Mouse (Mus musculus) intestine, embryonic 15.5 days (tissue): ENCODE measurements around the gene Nfkb1. TPM values are rescaled to one million over a fixed set of nuclear protein-coding genes. Genes with fewer than 3 reads are reported as not detected.

Experiments used
- ATAC-seq: fragments of 200-750 bp; cut with Nextera tagmentation; 2 replicates; pipeline ENCODE4 v1.8.0; 2017; ENCODE audit warnings: moderate TSS enrichment, moderate library complexity
- H3K27ac ChIP-seq: fragments of 300-500 bp; sonication (generic); 2 replicates; pipeline ENCODE4 v1.5.1; 2015; ENCODE audit warnings: mild to moderate bottlenecking, inconsistent platforms
- H3K27me3 ChIP-seq: fragments of 300-500 bp; sonication (generic); replicated peaks from 2 replicates; pipeline ENCODE4 v1.6.1; 2015; ENCODE audit warnings: inconsistent platforms
- H3K36me3 ChIP-seq: fragments of 300-500 bp; sonication (generic); 2 replicates; pipeline ENCODE4 v1.6.1; 2015; ENCODE audit warnings: inconsistent platforms
- H3K4me1 ChIP-seq: fragments of 300-500 bp; sonication (generic); replicated peaks from 2 replicates; pipeline ENCODE4 v1.6.1; 2015; ENCODE audit warnings: inconsistent platforms
- H3K4me2 ChIP-seq: fragments of 300-500 bp; sonication (generic); replicated peaks from 2 replicates; pipeline ENCODE4 v1.6.1; 2015; ENCODE audit warnings: mild to moderate bottlenecking, inconsistent platforms
- H3K4me3 ChIP-seq: fragments of 300-500 bp; sonication (generic); replicated peaks from 2 replicates; pipeline ENCODE4 v1.5.1; 2015; ENCODE audit warnings: inconsistent platforms
- H3K9ac ChIP-seq: fragments of 300-500 bp; sonication (generic); 2 replicates; pipeline ENCODE4 v1.6.1; 2015; ENCODE audit warnings: inconsistent platforms
- H3K9me3 ChIP-seq: fragments of 300-500 bp; sonication (generic); 2 replicates; pipeline ENCODE4 v1.6.1; 2016; ENCODE audit warnings: inconsistent platforms
- WGBS: fragments of 180-500 bp; shearing (Covaris S2); methylation state at CpG from one replicate; pipeline ENCODE4 v1.1.7; 2015; 5-methylcytosine and 5-hydroxymethylcytosine counted together
- polyA plus RNA-seq: library from polyadenylated mRNA; unstranded; fragments of >200 nt; fragmentation: Nextera tagmentation; extraction: Ambion mirVana; gene quantifications from 2 replicates; pipeline ENCODE4 v1.2.1, GENCODE M21; 2015

Gene Nfkb1
- polyA plus RNA-seq: 19.7 and 20.6 TPM in 2 replicates

DNA sequence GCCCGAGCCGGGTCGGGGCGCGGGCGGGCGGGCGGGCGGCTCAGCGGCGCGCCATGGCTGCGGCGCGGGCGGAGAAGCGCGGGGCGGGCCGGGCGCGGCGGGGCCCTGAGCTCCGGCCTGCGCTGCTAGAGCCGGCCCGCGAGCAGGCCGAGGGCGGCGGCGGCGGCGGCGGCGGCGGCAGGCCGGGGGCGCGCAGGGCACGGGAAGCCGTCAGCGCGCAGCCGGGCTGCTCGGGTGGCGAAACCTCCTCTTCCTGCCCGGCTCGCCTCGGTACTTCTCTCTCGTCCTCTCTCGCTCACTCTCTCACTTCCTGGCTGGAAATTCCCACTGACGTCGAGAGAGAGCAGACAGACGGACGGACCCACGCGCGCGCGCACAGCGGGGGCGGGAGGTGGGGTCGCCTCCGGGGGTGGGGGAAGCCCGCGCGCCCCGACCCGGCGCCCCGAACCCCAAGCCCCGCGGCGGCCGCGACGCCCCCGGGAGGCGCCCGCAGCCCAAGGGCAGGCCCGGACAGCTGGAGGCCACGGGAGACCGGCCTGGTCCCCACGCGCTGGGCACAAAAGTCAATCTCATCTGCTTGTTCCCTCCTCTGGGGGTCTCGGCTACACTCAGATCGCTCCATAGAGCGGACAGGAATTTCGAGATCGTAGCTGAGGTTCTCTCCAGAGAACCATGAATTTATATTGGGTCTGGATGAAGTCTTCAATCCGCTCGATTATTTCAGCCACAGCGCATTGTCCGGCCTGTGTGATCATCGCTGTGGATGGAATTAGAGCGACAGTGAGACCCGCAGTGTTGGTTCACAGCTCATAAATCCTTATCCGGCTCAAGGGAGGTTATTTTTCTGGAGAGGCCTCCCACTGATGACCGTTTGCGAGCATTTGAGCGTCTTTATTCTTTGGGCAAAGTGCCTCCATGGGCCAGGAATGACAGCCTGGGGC lies at the start of gene Nfkb1:
Gene Nfkb1 (minus strand): TSS at position 357 of the 941 bp plus-strand sequence.
- H3K9me3 ChIP-seq: no peaks in the 10 kb centered on the region
- H3K36me3 ChIP-seq: no peaks in the 10 kb centered on the region
- H3K4me3 ChIP-seq: peak within 1 kb of the TSS; percentile 86
- H3K27ac ChIP-seq: peak within 1 kb of the TSS; percentile 94
- H3K9ac ChIP-seq: peak within 1 kb of the TSS; percentile 98
- peaks cover 23% of the 10 kb centered on the region for H3K4me1 ChIP-seq
- WGBS: under 1% methylated on average over 96 of the region's 102 CpGs
- H3K4me2 ChIP-seq: peak within 1 kb of the TSS; percentile 85
- H3K27me3 ChIP-seq: no peaks in the 10 kb centered on the region
- ATAC-seq: peak; percentile 89

GRCm38 (mm10) chr3:135740711-135741110 lies 49.4 kb upstream of the Nfkb1 start:
- H3K4me1 ChIP-seq: no peaks in the 10 kb centered on the region
- H3K4me3 ChIP-seq: no peak overlapping the region
- no peaks in the 10 kb centered on the region for H3K36me3 ChIP-seq
- no peak for ATAC-seq
- 83% methylated on average over 8 of the region's 8 CpGs for WGBS
- H3K27ac ChIP-seq: no peak overlapping the region
- no peak overlapping the region for H3K9ac ChIP-seq
- H3K27me3 ChIP-seq: no peaks in the 10 kb centered on the region
- no peak overlapping the region for H3K4me2 ChIP-seq
- no peaks in the 10 kb centered on the region for H3K9me3 ChIP-seq

DNA sequence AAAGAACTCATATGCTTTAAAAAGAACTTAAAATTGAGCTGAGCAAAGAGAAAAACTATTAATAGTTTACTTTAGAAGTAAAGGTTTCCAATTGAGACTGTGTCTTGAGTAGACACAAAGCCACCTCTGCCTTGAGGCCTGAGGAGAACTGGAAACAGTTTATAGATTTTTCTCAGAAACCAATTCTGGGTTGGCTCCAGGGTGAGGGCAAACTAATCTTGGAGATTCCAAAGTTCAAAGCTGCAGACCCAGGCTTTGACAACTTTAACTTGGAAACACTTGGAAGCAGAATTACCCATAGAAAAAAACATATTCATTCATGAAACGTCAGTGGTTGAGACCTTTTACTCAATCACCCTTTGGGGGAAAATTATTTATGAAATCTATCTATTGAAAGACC lies 43.4 kb upstream of the Nfkb1 start:
- H3K9ac ChIP-seq: no peak overlapping the region
- ATAC-seq: no peak
- H3K27ac ChIP-seq: no peak overlapping the region
- no peaks in the 10 kb centered on the region for H3K9me3 ChIP-seq
- WGBS: 77% methylated on average over 1 of the region's 1 CpGs
- no peak overlapping the region for H3K4me2 ChIP-seq
- H3K4me1 ChIP-seq: no peaks in the 10 kb centered on the region
- no peaks in the 10 kb centered on the region for H3K36me3 ChIP-seq
- no peaks in the 10 kb centered on the region for H3K27me3 ChIP-seq
- no peak overlapping the region for H3K4me3 ChIP-seq

DNA sequence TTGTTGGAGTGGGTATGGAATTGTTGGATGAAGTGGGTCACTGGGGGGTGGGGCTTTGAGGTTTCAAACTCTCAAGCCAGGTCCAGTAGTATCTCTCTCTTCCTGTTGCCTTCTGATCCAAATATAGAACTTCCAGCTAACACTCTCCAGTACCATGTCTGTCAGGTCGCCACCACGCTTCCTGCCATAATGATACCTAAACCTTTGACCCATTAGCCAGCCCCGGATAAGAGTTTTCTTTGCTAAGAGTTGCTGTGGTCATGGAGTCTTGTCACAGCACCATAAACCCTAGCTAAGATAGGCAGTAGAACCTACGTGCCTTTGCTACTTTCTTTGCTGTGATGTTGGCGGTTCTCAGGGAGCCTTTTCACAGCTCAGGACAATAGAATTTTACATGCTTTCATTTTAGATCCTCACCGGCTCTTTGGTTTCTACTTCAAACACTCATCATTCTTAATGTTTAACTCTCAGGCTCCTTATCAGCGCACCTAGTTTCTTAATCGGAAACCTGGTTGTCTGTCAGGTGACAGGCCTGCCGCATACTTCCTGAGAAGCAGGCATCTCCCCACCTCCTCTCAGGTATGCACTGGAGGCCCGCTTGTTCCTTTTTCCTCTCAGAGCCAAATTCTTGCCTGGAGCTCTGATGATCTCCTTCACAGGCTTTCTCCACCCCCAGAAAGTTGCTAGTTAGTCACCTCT lies 41.5 kb upstream of the Nfkb1 start:
- no peaks in the 10 kb centered on the region for H3K27me3 ChIP-seq
- no peak overlapping the region for H3K9ac ChIP-seq
- no peaks in the 10 kb centered on the region for H3K4me1 ChIP-seq
- 0 out of 2 replicates have a peak overlapping the region, but pooled peaks have one; percentile 36 for H3K27ac ChIP-seq
- H3K4me2 ChIP-seq: peak overlapping the region; percentile 14; the same call in 1 of the 2 replicates
- ATAC-seq: peak; percentile 84
- no peaks in the 10 kb centered on the region for H3K9me3 ChIP-seq
- H3K36me3 ChIP-seq: no peaks in the 10 kb centered on the region
- WGBS: 57% methylated on average over 10 of the region's 10 CpGs
- no peak overlapping the region for H3K4me3 ChIP-seq

- peak; percentile 67 for ATAC-seq
- Histone ChIP-seq H3K27ac (no peak overlapping the region), H3K27me3 (no peaks in the 10 kb centered on the region), H3K36me3 (no peaks in the 10 kb centered on the region), H3K4me2 (no peak overlapping the region), H3K4me3 (no peak overlapping the region), H3K4me1 (no peaks in the 10 kb centered on the region), H3K9ac (no peak overlapping the region), H3K9me3 (no peaks in the 10 kb centered on the region)
- WGBS: 25% methylated on average over 17 of the region's 17 CpGs
Observed at GRCm38 (mm10) chr3:135731292-135732047, 40.1 kb upstream of the Nfkb1 start.

- Histone ChIP-seq H3K27ac (no peak overlapping the region), H3K27me3 (no peaks in the 10 kb centered on the region), H3K9ac (no peak overlapping the region), H3K4me2 (no peak overlapping the region), H3K4me3 (no peak overlapping the region), H3K9me3 (no peaks in the 10 kb centered on the region), H3K36me3 (no peaks in the 10 kb centered on the region), H3K4me1 (no peaks in the 10 kb centered on the region)
- 59% methylated on average over 9 of the region's 9 CpGs for WGBS
- ATAC-seq: 0 out of 2 replicates have a peak, but pooled peaks have one; percentile 21
Observed at GRCm38 (mm10) chr3:135730790-135731189, 39.4 kb upstream of the Nfkb1 start.

DNA sequence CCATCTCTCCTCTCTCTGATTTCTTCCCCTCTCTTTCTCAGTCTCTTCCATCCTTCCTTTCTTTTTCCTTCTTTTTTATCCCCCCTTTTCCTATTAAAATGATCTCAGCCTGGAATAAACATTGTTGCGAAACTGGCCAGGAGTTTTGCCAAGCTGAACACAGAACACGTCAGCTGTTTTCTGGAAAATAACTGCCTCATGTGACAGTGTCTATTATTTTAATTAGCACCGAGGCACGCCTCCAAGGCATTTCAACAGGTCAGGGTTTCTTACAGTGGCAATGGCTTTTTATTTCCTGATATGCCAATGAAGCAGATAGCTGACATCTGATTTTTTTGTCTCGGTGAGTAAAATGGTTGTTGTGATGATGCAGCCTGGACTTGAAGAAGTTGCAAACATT lies 38.2 kb upstream of the Nfkb1 start:
- no peaks in the 10 kb centered on the region for H3K27me3 ChIP-seq
- no peak overlapping the region for H3K4me3 ChIP-seq
- no peak overlapping the region for H3K9ac ChIP-seq
- 63% methylated on average over 5 of the region's 5 CpGs for WGBS
- no peaks in the 10 kb centered on the region for H3K36me3 ChIP-seq
- H3K4me1 ChIP-seq: no peaks in the 10 kb centered on the region
- no peak overlapping the region for H3K27ac ChIP-seq
- ATAC-seq: no peak
- H3K9me3 ChIP-seq: no peaks in the 10 kb centered on the region
- no peak overlapping the region for H3K4me2 ChIP-seq

DNA sequence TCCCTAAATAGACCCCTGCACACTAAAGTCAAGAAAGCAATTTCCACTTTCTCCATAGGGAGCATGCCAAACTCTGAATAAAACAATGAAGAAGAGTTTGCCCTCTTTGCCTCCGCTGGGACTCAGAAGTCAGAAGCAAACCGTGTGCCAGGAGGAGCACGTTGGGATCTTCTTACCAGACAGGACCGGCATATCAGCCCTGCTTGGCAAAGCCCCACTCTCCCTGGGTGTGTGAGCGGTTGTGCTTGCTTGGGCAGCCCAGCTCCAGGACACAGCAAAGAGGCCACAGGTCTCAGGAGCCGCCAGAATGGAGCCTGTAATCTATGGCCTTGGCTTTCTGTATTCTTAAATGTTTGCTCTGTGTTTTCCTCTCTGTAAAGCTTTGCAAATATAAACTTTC lies 37.6 kb upstream of the Nfkb1 start:
- Histone ChIP-seq H3K27me3 (no peaks in the 10 kb centered on the region), H3K4me3 (no peak overlapping the region), H3K4me2 (no peak overlapping the region), H3K9ac (no peak overlapping the region), H3K4me1 (no peaks in the 10 kb centered on the region), H3K36me3 (no peaks in the 10 kb centered on the region), H3K9me3 (no peaks in the 10 kb centered on the region), H3K27ac (no peak overlapping the region)
- WGBS: 73% methylated on average over 6 of the region's 6 CpGs
- no peak for ATAC-seq

GRCm38 (mm10) chr3:135727339-135727738 lies 36.0 kb upstream of the Nfkb1 start:
- H3K36me3 ChIP-seq: no peaks in the 10 kb centered on the region
- no peaks in the 10 kb centered on the region for H3K27me3 ChIP-seq
- H3K9ac ChIP-seq: no peak overlapping the region
- no peak overlapping the region for H3K4me3 ChIP-seq
- ATAC-seq: no peak
- no peak overlapping the region for H3K27ac ChIP-seq
- no peak overlapping the region for H3K4me2 ChIP-seq
- WGBS: 85% methylated on average over 10 of the region's 10 CpGs
- H3K4me1 ChIP-seq: no peaks in the 10 kb centered on the region
- no peaks in the 10 kb centered on the region for H3K9me3 ChIP-seq

- no peak overlapping the region for H3K27ac ChIP-seq
- no peaks in the 10 kb centered on the region for H3K27me3 ChIP-seq
- H3K4me1 ChIP-seq: no peaks in the 10 kb centered on the region
- no peak overlapping the region for H3K4me3 ChIP-seq
- H3K4me2 ChIP-seq: no peak overlapping the region
- no peak for ATAC-seq
- no peak overlapping the region for H3K9ac ChIP-seq
- WGBS: 66% methylated on average over 7 of the region's 7 CpGs
- H3K36me3 ChIP-seq: no peaks in the 10 kb centered on the region
- no peaks in the 10 kb centered on the region for H3K9me3 ChIP-seq
Observed at GRCm38 (mm10) chr3:135726521-135727275, 35.4 kb upstream of the Nfkb1 start.

DNA sequence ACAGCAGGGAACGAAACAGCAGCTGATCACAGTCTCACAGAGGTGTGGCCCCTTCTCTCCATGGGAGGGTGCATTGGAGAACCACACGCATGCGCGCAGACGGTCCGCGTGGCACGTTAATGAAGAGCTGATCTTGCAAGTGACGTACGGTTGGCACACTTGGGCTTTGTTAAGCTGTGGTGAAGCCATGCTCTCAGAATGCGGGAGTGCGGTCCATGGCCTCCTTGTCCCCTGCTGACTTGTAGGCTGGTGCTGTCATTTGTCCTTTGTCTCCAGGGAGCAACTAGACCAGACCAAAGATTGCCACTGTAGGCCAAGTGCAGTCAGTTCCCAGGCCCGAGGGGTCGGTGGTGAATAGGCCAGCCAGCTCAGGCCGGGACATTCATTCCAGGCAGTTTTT lies 34.7 kb upstream of the Nfkb1 start:
- WGBS: 89% methylated on average over 15 of the region's 15 CpGs
- no peak for ATAC-seq
- H3K27me3 ChIP-seq: no peaks in the 10 kb centered on the region
- H3K27ac ChIP-seq: no peak overlapping the region
- no peak overlapping the region for H3K4me2 ChIP-seq
- no peaks in the 10 kb centered on the region for H3K9me3 ChIP-seq
- H3K4me1 ChIP-seq: no peaks in the 10 kb centered on the region
- no peak overlapping the region for H3K9ac ChIP-seq
- no peak overlapping the region for H3K4me3 ChIP-seq
- no peaks in the 10 kb centered on the region for H3K36me3 ChIP-seq
